Comparison of ENCODE assay signal across 8 mouse cellular contexts in genomic region chr6:34780231-34780942, GRCm38 (mm10). TPM values are rescaled to one million over a fixed set of nuclear protein-coding genes. Genes with fewer than 3 reads are reported as not detected.
DNase-seq lines count a peak whose midpoint lies in the region; ATAC-seq and TF ChIP-seq lines count a peak whose summit lies in the region.

Gene Agbl3 (plus strand): TSS chr6:34780432.

- H3K9me3 ChIP-seq in MEL (replicated peaks; ENCODE audit: insufficient read depth, low read length), result no peaks in the 10 kb centered on the region
- H3K9me3 ChIP-seq in forebrain, postnatal 0 days (ENCODE audit: low read length), result no peaks in the 10 kb centered on the region
- H3K9me3 ChIP-seq in lung, embryonic 15.5 days, result no peaks in the 10 kb centered on the region

- peak within 1 kb of the TSS; percentile 72 for H3K9ac ChIP-seq in MEL (ENCODE audit: control insufficient read depth, low read depth, low read length, poor library complexity, severe bottlenecking)
- H3K9ac ChIP-seq in forebrain, postnatal 0 days, result peak within 1 kb of the TSS; percentile 74
- H3K9ac ChIP-seq in lung, embryonic 15.5 days, result peak within 1 kb of the TSS; percentile 95

- peak within 1 kb of the TSS; percentile 62 for H3K4me2 ChIP-seq in forebrain, postnatal 0 days (ENCODE audit: low read depth)
- H3K4me2 ChIP-seq in lung, embryonic 15.5 days, result peak within 1 kb of the TSS; percentile 84

- no peaks in the 10 kb centered on the region for H3K4me1 ChIP-seq in MEL (ENCODE audit: control insufficient read depth in 1 of 2, insufficient read depth in 2 of 2, low read length in 2 of 2)
- no peaks in the 10 kb centered on the region for H3K4me1 ChIP-seq in cerebellum, adult 2 months (ENCODE audit: control insufficient read depth, insufficient read depth, low read length)
- H3K4me1 ChIP-seq in forebrain, postnatal 0 days (ENCODE audit: insufficient read depth), result no peaks in the 10 kb centered on the region
- H3K4me1 ChIP-seq in lung, embryonic 15.5 days, result 0 out of 2 replicates have a peak, but pooled peaks cover 3% of the 10 kb centered on the region

- TF ChIP-seq EP300 in MEL (IDR thresholded peaks at IDR 0.05; ENCODE audit: low read depth in 1 of 2, low read length in 2 of 2), result no peak

- TF ChIP-seq CTCF in MEL (IDR thresholded peaks at IDR 0.05 in 2 of 3, conservative IDR thresholded peaks at IDR 0.05 in 1 of 3; ENCODE audit: control insufficient read depth in 1 of 3, insufficient read depth in 1 of 3, low read depth in 2 of 3, low read length in 3 of 3, poor library complexity in 1 of 3, severe bottlenecking in 1 of 3), result no peak
- no peak for TF ChIP-seq CTCF in cerebellum, adult 2 months (IDR thresholded peaks at IDR 0.05; ENCODE audit: borderline replicate concordance, insufficient read depth, low read depth, low read length)
- no peak for TF ChIP-seq CTCF in forebrain, postnatal 0 days (IDR thresholded peaks at IDR 0.05; ENCODE audit: low read depth)

- TF ChIP-seq POLR2A in MEL (IDR thresholded peaks at IDR 0.05; ENCODE audit: control insufficient read depth in 1 of 2, insufficient read depth in 1 of 2, low read depth in 1 of 2, low read length in 2 of 2, poor library complexity in 1 of 2), result peak; percentile 23 to 37; a peak in 1 of 4 replicates
- peak; percentile 59; the same call in 1 of the 2 replicates for TF ChIP-seq POLR2A in cerebellum, adult 2 months (IDR thresholded peaks at IDR 0.05; ENCODE audit: borderline replicate concordance, insufficient read depth, low read length)

- WGBS in cerebellum, adult 2 months, result under 1% methylated on average over 81 of the region's 81 CpGs
- under 1% methylated on average over 67 of the region's 81 CpGs for WGBS in forebrain, postnatal 0 days
- WGBS in lung, embryonic 15.5 days, result under 1% methylated on average over 76 of the region's 81 CpGs

- H3K79me2 ChIP-seq in MEL (ENCODE audit: control insufficient read depth, insufficient read depth, low read length, poor library complexity), result no peaks in the 10 kb centered on the region; the same call in 1 of the 2 replicates

- H3K27me3 ChIP-seq in MEL (ENCODE audit: control insufficient read depth in 1 of 2, insufficient read depth in 2 of 2, low read length in 2 of 2), result peaks cover 5 to 15% of the 10 kb centered on the region in 2 experiments
- no peaks in the 10 kb centered on the region for H3K27me3 ChIP-seq in cerebellum, adult 2 months (ENCODE audit: control insufficient read depth, insufficient read depth, low read length)
- H3K27me3 ChIP-seq in forebrain, postnatal 0 days (ENCODE audit: insufficient read depth, low read length), result no peaks in the 10 kb centered on the region
- H3K27me3 ChIP-seq in lung, embryonic 15.5 days, result no peaks in the 10 kb centered on the region

- peak; percentile 62 for DNase-seq in MEL (ENCODE audit: low read depth, low spot score)
- peak; percentile 93 to 95 for DNase-seq in cerebellum, adult 2 months
- peak; percentile 95 for DNase-seq in forebrain, postnatal 0 days
- peak; percentile 99 for DNase-seq in heart, postnatal 4 days
- peak; percentile 91 to 92 for DNase-seq in layer of hippocampus, adult 8-10 months (ENCODE audit: low spot score in 2 of 2)
- DNase-seq in ovary, adult 18-20 months (ENCODE audit: low spot score), result peak; percentile 88
- DNase-seq in thymus, postnatal 0 days (ENCODE audit: low spot score), result peak; percentile 94

- H3K4me3 ChIP-seq in MEL (ENCODE audit: control insufficient read depth in 1 of 2, insufficient read depth in 1 of 2, low read depth in 2 of 2, low read length in 2 of 2), result peak within 1 kb of the TSS; percentile 40 to 47; a peak in 3 of 4 replicates
- peak within 1 kb of the TSS; percentile 88 for H3K4me3 ChIP-seq in cerebellum, adult 2 months (replicated peaks; ENCODE audit: insufficient read depth, low read depth, low read length)
- peak within 1 kb of the TSS; percentile 58 for H3K4me3 ChIP-seq in forebrain, postnatal 0 days (ENCODE audit: low read depth, low read length)
- H3K4me3 ChIP-seq in lung, embryonic 15.5 days, result peak within 1 kb of the TSS; percentile 74

- TF ChIP-seq RAD21 in MEL (IDR thresholded peaks at IDR 0.05; ENCODE audit: low read depth, low read length), result no peak

- H3K36me3 ChIP-seq in MEL (ENCODE audit: control insufficient read depth in 1 of 2, insufficient read depth in 2 of 2, low read length in 2 of 2), result no peaks in the 10 kb centered on the region
- no peaks in the 10 kb centered on the region; the same call in 1 of the 2 replicates for H3K36me3 ChIP-seq in forebrain, postnatal 0 days (ENCODE audit: insufficient read depth)
- 0 out of 2 replicates have a peak, but pooled peaks cover 5% of the 10 kb centered on the region for H3K36me3 ChIP-seq in lung, embryonic 15.5 days

- ATAC-seq in forebrain, postnatal 0 days, result peak; percentile 95
- peak; percentile 95 for ATAC-seq in lung, embryonic 15.5 days (ENCODE audit: borderline replicate concordance, extremely low read depth, low FRiP score, low TSS enrichment)

- peak within 1 kb of the TSS; percentile 59 for H3K27ac ChIP-seq in MEL (ENCODE audit: control insufficient read depth, low read depth, low read length)
- peak within 1 kb of the TSS; percentile 96 for H3K27ac ChIP-seq in cerebellum, adult 2 months (ENCODE audit: insufficient read depth, low read length)
- H3K27ac ChIP-seq in forebrain, postnatal 0 days (ENCODE audit: low read depth, low read length), result peak within 1 kb of the TSS; percentile 96
- H3K27ac ChIP-seq in lung, embryonic 15.5 days, result peak within 1 kb of the TSS; percentile 100

TF ChIP-seq in MEL, 35 proteins besides CTCF, POLR2A, EP300 and RAD21:
- TF ChIP-seq TCF12 (IDR thresholded peaks at IDR 0.05; ENCODE audit: low read depth, low read length) (no peak), ZNF384 (IDR thresholded peaks at IDR 0.05; ENCODE audit: low read depth, low read length) (no peak), ELF1 (IDR thresholded peaks at IDR 0.05; ENCODE audit: low read depth, low read length) (no peak), CHD2 (IDR thresholded peaks at IDR 0.05; ENCODE audit: low read length) (peak; percentile 36; the same call in 1 of the 2 replicates), POLR2AphosphoS2 (IDR thresholded peaks at IDR 0.05; ENCODE audit: low read length) (no peak), RCOR1 (IDR thresholded peaks at IDR 0.05; ENCODE audit: low read depth, low read length) (no peak)

RNA-seq across cellular contexts. Expression of gene Agbl3, which starts in this region (rescaled TPM):
- not detected in 2 replicates for total RNA-seq in MEL (2012; rRNA removed)
- polyA plus RNA-seq in MEL (2012; ENCODE audit: insufficient read depth in 1 of 2, insufficient read length in 2 of 2, low read depth in 1 of 2, low replicate concordance in 2 of 2, missing spikeins in 1 of 2), result 1 to 10 TPM in 1 of 2 experiments, not detected in 1; 1.3 TPM
- polyA plus RNA-seq in cerebellum, adult 2 months (2012; rRNA removed), result 15.9 and 16.4 TPM in 2 replicates
- 28.1 and 31.1 TPM in 2 replicates for total RNA-seq in forebrain, postnatal 0 days (2014; rRNA removed)
- 16.9 and 20.0 TPM in 2 replicates for polyA plus RNA-seq in forebrain, postnatal 0 days (2015; fragmentation: Nextera tagmentation; extraction: Ambion mirVana)
- 1 to 10 TPM; 6.9 to 7.5 TPM for total RNA-seq in heart, postnatal 4 days (2021)
- total RNA-seq in layer of hippocampus, adult 8-10 months (2022), result 10 to 100 TPM; 13.7 to 14.7 (median 14.2) TPM
- 9.2 and 11.4 TPM in 2 replicates for polyA plus RNA-seq in lung, embryonic 15.5 days (2015; fragmentation: Nextera tagmentation; extraction: Ambion mirVana)
- polyA plus RNA-seq in thymus, postnatal 0 days (2015; fragmentation: Nextera tagmentation; extraction: Ambion mirVana), result 8.5 and 8.8 TPM in 2 replicates

Comparison
In these comparisons a context has a peak if more than half of its experiments do, and no peak if none do; other contexts are left out.
1. Peak in every context shown above with its lines: DNase-seq, ATAC-seq, H3K4me3 ChIP-seq and H3K27ac ChIP-seq.